Mouse (Mus musculus) MEL (cell line): Measurements from ENCODE around the gene Ercc5.

Source experiments
- CHD2 ChIP-seq: IDR thresholded peaks from 2 replicates; pipeline ENCODE4 v1.6.1; 2011; ENCODE audit warnings: low read length, improper control_type of control experiment
- CTCF ChIP-seq, 3 experiments: IDR thresholded peaks in 2 of 3; conservative IDR thresholded peaks in 1 of 3; 2 replicates each; pipeline ENCODE4 v1.5.1; 2011 to 2012; ENCODE audit warnings: low read length in 3 of 3, low read depth in 2 of 3, mild to moderate bottlenecking in 2 of 3, improper control_type of control experiment in 1 of 3, inconsistent platforms in 1 of 3, mixed read lengths in 1 of 3, moderate library complexity in 1 of 3; ENCODE audit not compliant: control insufficient read depth in 1 of 3, insufficient read depth in 1 of 3, poor library complexity in 1 of 3, severe bottlenecking in 1 of 3
- EP300 ChIP-seq, 2 experiments: IDR thresholded peaks; 2 replicates each; pipeline ENCODE4 v1.6.1; 2011; ENCODE audit warnings: improper control_type of control experiment in 2 of 2, low read length in 2 of 2, low read depth in 1 of 2, mild to moderate bottlenecking in 1 of 2
- GATA1 ChIP-seq: IDR thresholded peaks from 2 replicates; pipeline ENCODE4 v1.6.1; 2011; ENCODE audit warnings: low read depth, low read length, improper control_type of control experiment
- NRF1 ChIP-seq: IDR thresholded peaks from 2 replicates; pipeline ENCODE4 v1.6.1; 2014; ENCODE audit warnings: low read depth, mild to moderate bottlenecking, inconsistent platforms, low read length, improper control_type of control experiment, moderate library complexity; ENCODE audit not compliant: poor library complexity, insufficient read depth, severe bottlenecking
- SMC3 ChIP-seq: IDR thresholded peaks from 2 replicates; pipeline ENCODE4 v1.6.1; 2011; ENCODE audit warnings: low read depth, low read length, improper control_type of control experiment
- TBP ChIP-seq: IDR thresholded peaks from 2 replicates; pipeline ENCODE4 v1.8.0; 2011; ENCODE audit warnings: low read depth, low read length, improper control_type of control experiment

- TF ChIP-seq TBP (no peak), CTCF (IDR thresholded peaks at IDR 0.05 in 2 of 3, conservative IDR thresholded peaks at IDR 0.05 in 1 of 3; ENCODE audit: control insufficient read depth in 1 of 3, insufficient read depth in 1 of 3, low read depth in 2 of 3, low read length in 3 of 3, poor library complexity in 1 of 3, severe bottlenecking in 1 of 3) (peak in 2 of 3 experiments; percentile 47 to 62; a peak in 3 of 6 replicates), NRF1 (no peak), CHD2 (no peak), SMC3 (peak; percentile 33; the same call in 1 of the 2 replicates), EP300 (IDR thresholded peaks at IDR 0.05; ENCODE audit: low read depth in 1 of 2, low read length in 2 of 2) (no peak), GATA1 (no peak)
Observed at GRCm38 (mm10) chr1:44155287-44155686, 7.7 kb downstream of the Ercc5 start.
